ENCODE assay signal across 39 mouse cellular contexts in the genomic region with DNA sequence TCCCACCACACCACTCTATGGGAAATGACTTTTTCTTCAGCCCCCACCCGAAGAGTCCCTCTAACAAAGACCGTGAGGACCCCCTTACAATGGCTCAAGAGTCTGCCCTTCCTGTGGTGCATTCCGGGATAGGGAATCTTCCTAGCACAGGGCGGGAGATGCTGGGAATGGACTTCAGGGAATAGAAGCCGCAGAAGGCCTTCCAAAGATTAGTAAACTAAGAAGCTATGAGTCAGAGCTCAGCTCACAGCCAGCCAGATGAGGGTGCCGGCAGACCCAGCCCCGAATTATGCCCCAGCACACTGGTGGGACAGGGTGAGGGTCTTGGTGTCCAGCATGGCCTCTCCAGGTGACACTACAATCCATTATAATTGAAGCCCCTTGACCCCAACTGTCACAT. TPM values are rescaled to one million over a fixed set of nuclear protein-coding genes. Genes with fewer than 3 reads are reported as not detected.
"Had no signal": no experiment of that assay in that cellular context is flagged by ENCODE, and none has a peak within 500 bp of the region (broad histone marks: within the 10 kb centered on the region; RNA-seq: fewer than 3 reads in every experiment).

No protein-coding gene starts in this region.

- DNase-seq: heart, postnatal 10 days; heart, postnatal 14 days; heart, postnatal 36 days; heart, postnatal 4 days; kidney, adult 11 months; kidney, adult 18-20 months; kidney, adult 2 months; kidney, adult 8-10 months; kidney, adult 9 months; kidney, postnatal 10 days; kidney, postnatal 14 days; kidney, postnatal 25 days; kidney, postnatal 36 days; kidney, postnatal 4 days; layer of hippocampus, adult 9-11 months; layer of hippocampus, postnatal 36 days had no signal

- H3K4me3 ChIP-seq: heart, embryonic 12.5 days; heart, embryonic 13.5 days; heart, embryonic 15.5 days; hindbrain, embryonic 10.5 days; hindbrain, embryonic 12.5 days; hindbrain, embryonic 13.5 days; hindbrain, embryonic 15.5 days; intestine, embryonic 15.5 days; kidney, embryonic 15.5 days; layer of hippocampus, adult 2 months; left cerebral cortex, adult 2 months had no signal

- H3K27ac ChIP-seq: heart, embryonic 13.5 days; heart, embryonic 15.5 days; hindbrain, embryonic 10.5 days; hindbrain, embryonic 12.5 days; hindbrain, embryonic 13.5 days; hindbrain, embryonic 14.5 days; hindbrain, embryonic 15.5 days; hindbrain, postnatal 0 days; intestine, embryonic 15.5 days; kidney, embryonic 15.5 days; kidney, postnatal 0 days; layer of hippocampus, adult 2 months; left cerebral cortex, adult 2 months had no signal

RNA-seq across cellular contexts. Expression of gene Crocc2, which starts 13.8 kb away (rescaled TPM):
- total RNA-seq: heart, postnatal 36 days had no signal

RNA-seq across cellular contexts. Expression of gene 2310007B03Rik, which starts 21.5 kb away (rescaled TPM):
- total RNA-seq: heart, postnatal 10 days; heart, postnatal 14 days; heart, postnatal 25 days; heart, postnatal 36 days; heart, postnatal 4 days; hematopoietic stem cell, adult 5-6 weeks; layer of hippocampus, adult 18-20 months; layer of hippocampus, adult 2 months; layer of hippocampus, adult 8-10 months; layer of hippocampus, postnatal 10 days; layer of hippocampus, postnatal 14 days; layer of hippocampus, postnatal 25 days; layer of hippocampus, postnatal 36 days; left cerebral cortex, adult 18-20 months; left cerebral cortex, adult 2 months had no signal

RNA-seq across cellular contexts. Expression of gene Agxt, which starts 47.2 kb away (rescaled TPM):
- total RNA-seq: heart, postnatal 10 days; heart, postnatal 14 days; heart, postnatal 25 days; heart, postnatal 36 days; heart, postnatal 4 days; hematopoietic stem cell, adult 5-6 weeks; hindbrain, postnatal 0 days; layer of hippocampus, adult 18-20 months; layer of hippocampus, adult 2 months; layer of hippocampus, adult 8-10 months; layer of hippocampus, postnatal 10 days; layer of hippocampus, postnatal 14 days; layer of hippocampus, postnatal 25 days; layer of hippocampus, postnatal 36 days; left cerebral cortex, adult 18-20 months; left cerebral cortex, adult 2 months; left cerebral cortex, adult 8-10 months had no signal
